Mouse (Mus musculus) liver, postnatal 0 days (tissue): ENCODE results near the gene Ache.

Experiments
- CTCF ChIP-seq: sonication (generic); IDR thresholded peaks from 2 replicates; pipeline ENCODE4 v1.5.1; 2016; ENCODE audit warnings: antibody characterized with exemption, low read depth
- EP300 ChIP-seq: IDR thresholded peaks from 2 replicates; pipeline ENCODE4 v1.6.1; 2016; ENCODE audit warnings: antibody characterized with exemption, low read depth, mild to moderate bottlenecking

- TF ChIP-seq CTCF: no peak
- TF ChIP-seq EP300: no peak
Measured at GRCm38 (mm10) chr5:137306439-137307005, 19.2 kb downstream of the Ache start.
